Mouse (Mus musculus) R1 (cell line): Measurements from ENCODE around the gene Ift52.

Experiments
- DNase-seq: peaks from one replicate; pipeline ENCODE4 v3.0.0-alpha.2; 2018; ENCODE audit warnings: low read depth, low spot score

Ift52 gene

GRCm38 (mm10) chr2:163016916-163017743 is at the start of gene Ift52:
Ift52 (plus strand) TSS chr2:163017354.
- peak; percentile 91 for DNase-seq

- DNase-seq, result peak; percentile 63
Measured at GRCm38 (mm10) chr2:162968357-162968756, 48.8 kb upstream of the Ift52 start.

GRCm38 (mm10) chr2:162969101-162969500 is 48.1 kb upstream of the Ift52 start:
- no peak for DNase-seq

DNA sequence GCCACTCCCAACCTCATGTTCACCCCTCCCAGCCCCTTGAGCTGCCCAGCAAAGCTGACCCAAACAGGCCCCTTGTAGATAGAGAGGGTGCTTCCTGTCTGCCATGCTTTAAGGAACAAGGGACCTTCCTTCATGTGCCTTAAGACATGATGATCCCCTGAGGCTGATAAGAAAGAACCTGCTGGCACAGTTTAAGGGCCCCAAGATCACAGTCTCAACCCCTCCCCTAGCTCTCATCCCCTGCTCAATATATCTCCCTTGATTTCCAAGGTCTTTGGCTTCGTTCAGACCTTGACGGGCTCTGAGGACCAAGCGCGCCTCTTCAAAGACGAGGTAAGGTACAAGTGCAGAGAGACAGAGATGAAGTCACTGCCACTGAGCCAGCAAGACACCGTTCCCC is 46.3 kb upstream of the Ift52 start:
- DNase-seq, result no peak

DNA sequence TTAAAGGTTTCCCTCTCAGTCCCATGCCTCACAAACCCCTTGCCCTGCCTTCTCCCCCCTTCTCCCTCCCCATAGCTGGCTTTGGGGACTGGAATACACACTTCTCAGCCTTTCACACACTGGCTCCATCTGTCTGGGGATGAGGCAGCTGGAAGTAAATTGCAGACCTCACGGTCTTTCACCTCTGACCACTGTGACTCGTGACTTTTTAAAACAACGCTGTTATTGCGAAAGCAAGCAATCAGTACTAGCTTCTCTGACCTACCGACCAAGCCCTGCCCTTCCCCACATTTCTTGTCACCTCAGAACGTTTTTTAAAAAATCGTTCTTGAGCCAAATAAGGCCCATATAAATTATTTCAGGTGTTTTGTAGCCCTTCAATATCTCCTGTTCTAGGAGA is 44.4 kb upstream of the Ift52 start:
- no peak for DNase-seq

DNA sequence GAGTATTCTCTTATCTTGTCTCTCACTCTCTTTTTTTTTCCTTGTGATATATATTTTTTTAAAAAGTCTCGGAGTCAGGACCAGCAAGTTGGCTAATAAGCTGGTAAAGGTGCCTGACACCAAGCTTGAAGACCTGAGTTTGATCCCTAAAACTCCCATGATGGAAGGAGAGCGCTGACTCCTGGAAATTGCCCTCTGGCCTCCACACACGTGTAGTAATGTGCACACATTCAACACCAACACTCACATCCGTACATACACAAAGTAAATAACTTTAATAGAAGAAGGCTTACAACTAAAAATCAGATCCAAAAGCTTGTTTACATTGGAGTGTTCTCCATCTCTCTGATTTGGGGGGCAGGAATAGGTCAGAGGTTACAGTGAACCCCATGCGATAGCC is 43.9 kb upstream of the Ift52 start:
- no peak for DNase-seq

DNA sequence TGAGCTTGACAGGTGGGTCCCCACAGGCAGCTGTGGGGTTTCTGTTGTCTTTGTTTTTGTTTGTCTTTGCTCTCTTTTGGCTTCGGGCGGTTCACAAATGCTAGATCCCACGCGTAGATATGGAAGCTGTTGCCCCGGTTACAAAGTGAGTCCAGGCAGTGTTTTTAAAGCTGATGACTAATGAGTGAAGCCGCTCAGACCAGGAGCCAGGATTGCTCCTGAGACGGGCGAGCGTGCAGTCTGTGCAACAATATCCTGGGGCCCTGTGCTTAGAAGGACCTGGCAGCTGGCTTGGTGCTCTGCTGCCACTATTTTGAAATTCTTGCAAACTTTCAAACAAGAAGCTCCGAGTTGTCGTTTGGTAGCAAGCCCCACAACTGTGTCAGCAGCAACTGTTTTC is 43.5 kb upstream of the Ift52 start:
- no peak for DNase-seq

DNA sequence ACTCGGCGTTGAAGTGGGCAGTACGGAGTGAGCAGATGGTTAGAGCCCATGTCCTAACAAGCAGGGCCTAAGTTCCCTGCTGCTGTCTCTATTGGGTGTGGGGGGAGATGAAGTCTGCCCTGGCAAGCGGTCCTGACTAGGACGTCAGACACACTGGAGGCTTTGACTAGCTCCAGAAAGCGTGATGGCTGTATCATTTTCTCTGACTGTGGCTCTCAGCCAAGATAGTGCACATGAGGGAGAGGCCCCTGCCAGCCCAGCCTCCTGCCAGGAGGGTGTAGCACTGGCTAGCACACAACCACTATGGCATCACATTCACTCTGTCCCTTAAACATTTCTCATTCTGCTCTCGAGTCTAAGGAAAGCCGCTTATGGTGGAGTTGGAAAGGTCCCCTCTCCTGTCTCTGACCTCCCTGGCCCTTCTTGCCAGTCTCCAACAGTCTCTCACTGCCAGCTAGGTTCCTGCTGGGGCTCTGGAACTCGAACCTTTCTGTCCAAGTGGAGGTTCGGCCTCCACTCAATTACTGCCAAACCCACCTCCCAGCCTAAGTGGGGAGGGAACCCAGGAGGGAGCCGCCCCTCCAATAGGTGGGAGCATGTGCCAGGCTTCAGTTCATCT is 41.9 kb upstream of the Ift52 start:
- no peak for DNase-seq

DNA sequence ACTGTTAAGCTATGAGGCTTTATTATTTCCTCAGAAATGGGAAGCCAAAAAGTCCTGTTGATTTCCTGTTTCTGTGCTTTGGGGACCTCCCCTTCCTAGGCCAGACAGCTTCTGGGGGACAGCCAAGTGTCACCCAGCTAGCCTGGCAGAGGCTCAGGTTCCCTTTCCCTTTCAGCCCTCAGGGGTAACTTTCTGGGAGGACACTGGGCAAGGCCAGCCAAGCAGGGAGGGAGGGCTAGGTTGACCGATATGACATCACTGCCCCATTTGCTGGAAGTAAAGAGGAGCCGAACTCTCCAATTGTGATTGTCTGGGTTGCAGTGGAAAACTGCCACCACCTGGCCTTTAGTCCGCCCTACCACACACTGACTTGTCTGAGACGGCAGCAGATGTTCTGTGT is 41.2 kb upstream of the Ift52 start:
- no peak for DNase-seq

DNA sequence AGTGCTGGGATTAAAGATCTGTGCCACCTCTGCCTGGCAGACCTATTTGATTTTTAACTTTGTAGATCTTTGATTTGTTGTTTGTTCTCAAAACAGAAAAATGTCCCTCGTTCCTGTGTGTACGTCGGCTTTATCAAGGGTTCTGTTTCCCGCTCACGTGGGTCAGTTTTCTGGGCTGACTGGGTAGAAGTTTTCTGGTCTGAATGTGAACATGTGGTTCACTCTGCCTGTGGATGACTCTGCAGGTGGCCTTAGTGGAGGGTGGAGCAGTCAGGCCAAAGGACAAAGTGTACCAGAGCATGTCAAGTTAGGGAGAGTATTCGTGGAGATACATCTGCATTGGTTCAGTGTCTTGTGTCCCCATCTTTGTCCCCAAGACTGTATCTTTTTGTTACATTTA is 32.8 kb upstream of the Ift52 start:
- DNase-seq, result no peak

DNA sequence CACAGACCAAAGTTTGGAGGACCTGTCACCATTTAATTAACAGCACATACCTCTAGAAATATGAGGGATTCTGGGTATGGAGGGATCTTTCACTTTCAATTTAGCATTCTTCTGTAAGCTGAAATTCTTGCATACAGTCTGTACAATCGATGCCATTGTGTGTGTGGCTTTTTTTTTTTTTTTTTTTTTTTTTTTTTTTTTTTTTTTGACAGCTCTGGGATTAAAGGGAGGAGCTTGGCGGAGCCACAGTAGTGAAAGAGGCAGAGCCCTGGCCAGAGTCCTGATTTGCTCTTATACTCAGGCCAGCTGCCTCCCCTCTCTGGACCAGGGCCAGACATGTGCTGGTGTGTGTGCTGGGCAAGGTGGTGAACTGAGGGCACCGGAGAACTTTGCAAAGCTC is 31.2 kb upstream of the Ift52 start:
- DNase-seq, result no peak

DNA sequence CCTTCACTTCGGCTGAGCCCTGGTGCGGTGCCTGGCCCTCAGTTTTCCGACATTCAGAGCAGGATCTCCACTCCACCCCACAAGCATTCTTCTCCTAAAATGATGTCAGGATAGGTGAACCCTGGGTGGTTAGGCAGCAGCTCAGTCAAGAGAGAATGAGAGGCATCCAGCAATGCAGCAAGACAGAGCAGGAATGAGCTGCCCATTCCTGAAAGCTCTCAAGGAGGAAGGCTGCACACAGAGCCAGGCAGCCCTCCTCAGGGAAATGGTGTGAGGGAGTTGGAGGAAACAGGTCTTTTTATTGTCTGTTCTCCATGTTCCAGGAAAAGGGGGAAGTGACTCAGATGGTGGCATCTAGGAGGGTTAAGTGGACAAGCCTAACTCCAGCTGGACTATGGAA is 30.4 kb upstream of the Ift52 start:
- no peak for DNase-seq

GRCm38 (mm10) chr2:162987218-162987617 is 29.9 kb upstream of the Ift52 start, which contains the start of gene Sgk2:
Sgk2 (plus strand) TSS chr2:162987330.
- no peak for DNase-seq

DNA sequence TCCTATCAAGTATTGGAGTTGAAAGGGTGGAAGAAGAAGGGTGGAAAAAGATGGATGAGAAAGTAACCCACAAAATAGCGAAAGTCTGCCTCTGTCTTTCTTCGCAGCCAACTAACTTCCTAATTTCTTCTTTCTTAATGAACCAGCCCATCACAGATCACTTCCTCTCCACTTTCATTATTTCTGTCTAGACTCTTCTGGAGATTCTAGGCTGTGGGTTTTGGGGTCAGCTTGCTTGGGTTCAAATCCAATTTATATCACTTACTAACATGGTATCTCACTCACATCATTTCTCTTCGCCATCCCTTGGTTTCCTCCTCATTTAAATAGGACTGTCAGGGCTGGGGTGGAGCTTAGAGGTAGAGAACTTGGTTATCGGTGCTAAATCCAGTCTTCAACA is 28.9 kb upstream of the Ift52 start:
- no peak for DNase-seq

DNA sequence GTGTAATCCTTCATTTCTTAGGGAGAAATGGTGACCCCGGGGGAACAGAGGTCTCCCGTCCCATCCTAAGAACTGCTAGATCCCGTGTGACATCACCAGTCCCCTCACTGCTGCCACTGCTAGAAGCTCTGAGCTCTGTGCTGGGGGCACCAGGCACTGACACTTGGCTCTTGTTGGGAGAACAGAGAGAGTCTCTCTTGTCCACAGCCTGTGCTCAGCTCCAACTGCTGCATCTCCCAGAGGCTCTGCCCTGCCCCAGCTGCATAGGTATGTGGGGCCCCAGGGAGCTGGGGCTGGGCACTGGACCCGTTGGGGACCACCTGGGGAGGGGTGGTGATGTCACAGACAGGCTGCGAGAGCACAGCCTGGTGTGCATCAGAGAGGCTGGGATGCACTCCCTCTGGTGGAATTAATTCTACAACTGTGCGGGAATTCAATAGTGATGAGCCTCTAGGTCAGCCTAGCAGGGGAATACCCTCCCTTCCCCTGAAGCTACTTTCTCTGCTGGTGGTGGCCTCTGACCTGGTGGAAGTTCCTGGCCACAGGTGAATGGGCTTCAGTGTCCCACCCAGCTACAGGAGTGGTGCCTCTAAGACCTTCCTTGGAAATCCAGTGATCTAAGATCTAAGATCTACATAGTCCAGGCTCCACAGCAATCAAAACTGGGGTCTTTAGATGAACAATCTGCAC is 25.6 kb upstream of the Ift52 start:
- no peak for DNase-seq

DNA sequence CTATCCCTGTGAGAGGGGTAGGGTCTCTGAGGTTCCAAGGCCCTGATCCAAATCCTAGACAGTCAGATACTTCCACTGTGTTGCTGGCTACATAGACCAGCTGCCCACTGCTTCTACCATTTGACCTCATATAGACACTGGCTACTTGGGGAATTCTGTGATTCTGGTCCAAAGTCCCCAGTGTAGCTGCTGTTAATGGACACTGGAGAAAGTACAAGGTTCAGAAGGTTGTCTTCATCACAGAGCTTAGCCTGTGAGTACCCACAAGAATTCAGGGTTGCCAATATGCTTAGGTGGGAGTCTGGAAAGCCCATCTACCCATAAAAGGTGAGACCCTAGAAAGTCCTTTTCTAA is 25.1 kb upstream of the Ift52 start:
- DNase-seq, result no peak

DNA sequence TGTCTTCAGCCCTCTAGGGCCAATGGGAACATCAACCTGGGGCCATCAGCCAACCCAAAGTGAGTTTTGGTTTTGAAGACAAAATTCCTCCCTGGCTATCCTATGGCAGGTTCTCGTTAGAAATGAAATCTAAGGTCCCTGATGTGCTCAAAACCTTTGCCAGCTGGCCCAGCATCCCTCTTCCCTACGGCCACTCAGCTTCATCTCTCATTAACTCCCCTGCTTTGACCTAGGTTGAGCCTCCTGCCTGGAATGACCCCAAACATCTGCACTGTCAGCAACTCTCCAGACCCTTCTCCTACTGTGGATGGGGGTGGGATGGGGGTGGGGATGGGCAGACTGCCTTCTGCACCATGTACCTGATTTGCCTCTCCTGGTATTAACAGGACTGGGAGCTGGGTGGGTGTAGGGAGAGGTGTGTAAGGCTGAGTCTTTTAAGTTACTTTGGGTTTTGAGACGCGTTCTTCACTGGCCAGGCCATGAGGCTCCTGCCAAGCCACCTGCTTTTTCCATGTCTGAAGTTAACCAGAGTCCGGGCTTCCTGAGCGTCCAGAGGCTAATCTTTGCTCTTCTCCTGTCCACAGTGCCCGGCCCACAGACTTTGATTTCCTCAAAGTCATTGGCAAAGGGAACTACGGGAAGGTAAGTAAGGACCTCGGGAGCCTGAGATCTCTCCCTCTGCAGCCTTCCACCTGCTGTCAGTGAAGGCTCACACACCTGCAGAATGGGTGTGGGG is 23.1 kb upstream of the Ift52 start:
- no peak for DNase-seq

DNA sequence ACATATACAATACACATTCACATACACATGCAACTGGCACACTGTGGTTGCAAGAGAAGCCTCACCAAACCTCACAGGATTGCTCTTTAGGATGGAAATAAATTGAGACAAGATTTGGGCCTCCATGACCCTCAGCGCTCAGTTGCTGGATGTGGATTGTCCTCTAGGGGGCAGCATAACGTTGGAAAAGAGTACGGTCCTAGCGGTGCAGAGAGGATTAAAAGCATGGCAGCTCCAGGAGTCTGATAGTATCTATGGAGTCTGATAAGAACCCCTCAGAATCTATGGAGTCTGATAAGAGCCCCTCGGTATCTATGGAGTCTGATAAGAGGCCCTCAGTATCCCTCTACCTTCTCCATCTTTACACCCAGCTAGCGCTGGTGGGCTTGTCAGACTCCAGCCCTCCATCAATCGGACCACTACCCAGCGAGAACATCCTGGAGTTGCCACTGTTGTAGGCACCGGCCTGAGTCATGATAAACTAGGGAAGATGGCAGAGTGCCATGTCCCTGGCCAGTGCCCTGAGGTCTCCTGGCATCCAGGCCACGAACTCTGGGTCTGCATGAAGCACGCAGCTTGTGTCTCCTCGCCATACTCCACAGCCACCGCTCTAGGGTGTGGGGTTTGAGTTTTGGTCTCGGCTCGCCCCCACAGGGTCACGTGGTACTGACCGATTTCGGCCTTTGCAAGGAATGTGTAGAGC is 18.5 kb upstream of the Ift52 start:
- peak; percentile 88 for DNase-seq

- peak; percentile 89 for DNase-seq
Measured at GRCm38 (mm10) chr2:162999744-163000143, 17.4 kb upstream of the Ift52 start.

- no peak for DNase-seq
Measured at GRCm38 (mm10) chr2:163001071-163001470, 16.1 kb upstream of the Ift52 start.

- DNase-seq, result no peak
Measured at GRCm38 (mm10) chr2:163007299-163007698, 9.9 kb upstream of the Ift52 start.
